Mouse (Mus musculus) heart, postnatal 0 days (tissue): ENCODE data around the gene Cnot10. TPM values are rescaled to one million over a fixed set of nuclear protein-coding genes. Genes with fewer than 3 reads are reported as not detected.

Experiments used
- ATAC-seq: fragments of 200-750 bp; cut with Nextera tagmentation; 2 replicates; pipeline ENCODE4 v1.8.0; 2017; ENCODE audit warnings: low read depth, moderate number of reproducible peaks, moderate library complexity; ENCODE audit not compliant: insufficient read depth
- DNase-seq: peaks from one replicate; pipeline ENCODE4 v3.0.0-alpha.2; 2016; ENCODE audit warnings: low spot score
- H3K27ac ChIP-seq: fragments of 300-500 bp; sonication (generic); 2 replicates; pipeline ENCODE4 v1.5.1; 2014; ENCODE audit warnings: low read depth, mild to moderate bottlenecking
- H3K27me3 ChIP-seq: fragments of 300-500 bp; sonication (generic); 2 replicates; pipeline ENCODE4 v1.6.1; 2014; ENCODE audit warnings: low read length, mixed read lengths; ENCODE audit not compliant: control insufficient read depth, insufficient read depth
- H3K36me3 ChIP-seq: fragments of 300-500 bp; sonication (generic); replicated peaks from 2 replicates; pipeline ENCODE4 v1.6.1; 2014; ENCODE audit warnings: low read length, mixed read lengths; ENCODE audit not compliant: control insufficient read depth, insufficient read depth
- H3K4me1 ChIP-seq: fragments of 300-500 bp; sonication (generic); 2 replicates; pipeline ENCODE4 v1.6.1; 2014; ENCODE audit warnings: antibody characterized with exemption; ENCODE audit not compliant: control insufficient read depth, insufficient read depth
- H3K4me2 ChIP-seq: fragments of 300-500 bp; sonication (generic); 2 replicates; pipeline ENCODE4 v1.6.1; 2014; ENCODE audit warnings: low read depth, mild to moderate bottlenecking, low read length, moderate library complexity
- H3K4me3 ChIP-seq: fragments of 300-500 bp; sonication (generic); 2 replicates; pipeline ENCODE4 v1.5.1; 2014; ENCODE audit warnings: low read depth, low read length
- H3K9ac ChIP-seq: fragments of 300-500 bp; sonication (generic); replicated peaks from 2 replicates; pipeline ENCODE4 v1.6.1; 2014; ENCODE audit warnings: low read depth, low read length, mixed read lengths
- H3K9me3 ChIP-seq: fragments of 300-500 bp; sonication (generic); replicated peaks from 2 replicates; pipeline ENCODE4 v1.6.1; 2016; ENCODE audit warnings: low read length; ENCODE audit not compliant: control insufficient read depth
- CTCF ChIP-seq: IDR thresholded peaks from 2 replicates; pipeline ENCODE4 v1.5.1; 2016; ENCODE audit warnings: antibody characterized with exemption, control low read depth, low read depth
- EP300 ChIP-seq: IDR thresholded peaks from 2 replicates; pipeline ENCODE4 v1.6.1; 2016; ENCODE audit warnings: antibody characterized with exemption, low read depth
- WGBS: fragments of 180-500 bp; shearing (Covaris S2); extraction: QIAGEN DNeasy Blood & Tissue Kit; methylation state at CpG from one replicate; pipeline ENCODE4 v1.1.7; 2014; 5-methylcytosine and 5-hydroxymethylcytosine counted together
- polyA plus RNA-seq: library from polyadenylated mRNA; unstranded; fragments of >200 nt; fragmentation: Nextera tagmentation; extraction: Ambion mirVana; gene quantifications from 2 replicates; pipeline ENCODE4 v1.2.1, GENCODE M21; 2015
- total RNA-seq: library from RNA; depleted of rRNA; stranded (reverse); fragments of >200 nt; gene quantifications from 2 replicates; pipeline ENCODE4 v1.2.3, GENCODE M21; 2014; ENCODE audit warnings: low replicate concordance; rRNA removed

Gene Cnot10
- total and polyA plus RNA-seq, 2 experiments from 2014 or later, result 19.7 to 25.7 TPM

GRCm38 (mm10) chr9:114538996-114539563 lies 100.9 kb downstream of the Cnot10 start:
- ATAC-seq (no peak), DNase-seq (no peak)
- Histone ChIP-seq H3K9me3 (no peaks in the 10 kb centered on the region), H3K4me3 (no peak overlapping the region), H3K27me3 (no peaks in the 10 kb centered on the region), H3K9ac (no peak overlapping the region), H3K27ac (no peak overlapping the region), H3K36me3 (no peaks in the 10 kb centered on the region), H3K4me2 (no peak overlapping the region), H3K4me1 (0 out of 2 replicates have a peak, but pooled peaks cover 3% of the 10 kb centered on the region)
- no peak for TF ChIP-seq CTCF
- no peak for TF ChIP-seq EP300
- 82% methylated on average over 7 of the region's 7 CpGs for WGBS

GRCm38 (mm10) chr9:114536628-114537027 lies 103.4 kb downstream of the Cnot10 start:
- no peak overlapping the region for H3K4me3 ChIP-seq

More at GRCm38 (mm10) chr9:114536628-114537027, 103.4 kb downstream of the Cnot10 start:
- 36% methylated on average over 2 of the region's 2 CpGs for WGBS
- Histone ChIP-seq H3K36me3 (no peaks in the 10 kb centered on the region), H3K9ac (no peak overlapping the region), H3K9me3 (no peaks in the 10 kb centered on the region), H3K4me2 (no peak overlapping the region), H3K4me1 (0 out of 2 replicates have a peak, but pooled peaks cover 3% of the 10 kb centered on the region), H3K27ac (no peak overlapping the region), H3K27me3 (no peaks in the 10 kb centered on the region)
- ATAC-seq (no peak), DNase-seq (no peak)
- TF ChIP-seq CTCF (no peak), EP300 (no peak)

Other genes starting within 250 kb of the Cnot10 start
- 63.1 and 65.0 TPM in 2 replicates for gene Crtap, start 249.5 kb downstream of the Cnot10 start, total RNA-seq
- gene Crtap, start 249.5 kb downstream of the Cnot10 start, polyA plus RNA-seq, result 75.8 and 80.6 TPM in 2 replicates
- 29.8 and 43.3 TPM in 2 replicates for gene Glb1, start 239.1 kb downstream of the Cnot10 start, total RNA-seq
- 22.0 and 22.8 TPM in 2 replicates for gene Glb1, start 239.1 kb downstream of the Cnot10 start, polyA plus RNA-seq
- gene Tmppe, start 239.1 kb downstream of the Cnot10 start, total RNA-seq, result 5.4 and 10.0 TPM in 2 replicates
- 3.9 and 4.5 TPM in 2 replicates for gene Tmppe, start 239.1 kb downstream of the Cnot10 start, polyA plus RNA-seq
- not detected in 2 replicates for gene Ccr4, start 135.3 kb downstream of the Cnot10 start, total RNA-seq
- not detected in 2 replicates for gene Ccr4, start 135.3 kb downstream of the Cnot10 start, polyA plus RNA-seq
- gene C130032M10Rik, start 124.5 kb downstream of the Cnot10 start, total RNA-seq, result 5.7 TPM in 1 of 2 replicates, not detected in the other
- 0.22 and 0.44 TPM in 2 replicates for gene C130032M10Rik, start 124.5 kb downstream of the Cnot10 start, polyA plus RNA-seq
- under 0.01 and 0.04 TPM in 2 replicates for gene Trim71, start 75.8 kb downstream of the Cnot10 start, total RNA-seq
- not detected in 2 replicates for gene Trim71, start 75.8 kb downstream of the Cnot10 start, polyA plus RNA-seq
- gene Dync1li1, start 48.6 kb upstream of the Cnot10 start, total RNA-seq, result 76.0 and 84.0 TPM in 2 replicates
- 70.5 and 75.2 TPM in 2 replicates for gene Dync1li1, start 48.6 kb upstream of the Cnot10 start, polyA plus RNA-seq
- gene Cmtm6, start 90.9 kb upstream of the Cnot10 start, total RNA-seq, result 22.8 and 30.1 TPM in 2 replicates
- gene Cmtm6, start 90.9 kb upstream of the Cnot10 start, polyA plus RNA-seq, result 29.9 and 33.8 TPM in 2 replicates
- 145 and 181 TPM in 2 replicates for gene Cmtm7, start 141.7 kb upstream of the Cnot10 start, total RNA-seq
- gene Cmtm7, start 141.7 kb upstream of the Cnot10 start, polyA plus RNA-seq, result 85.7 and 89.6 TPM in 2 replicates
- 14.8 and 17.5 TPM in 2 replicates for gene Cmtm8, start 204.0 kb upstream of the Cnot10 start, total RNA-seq
- gene Cmtm8, start 204.0 kb upstream of the Cnot10 start, polyA plus RNA-seq, result 13.3 and 14.4 TPM in 2 replicates